Mouse (Mus musculus): ENCODE measurements around the gene H2-M10.3. TPM values are rescaled to one million over a fixed set of nuclear protein-coding genes. Genes with fewer than 3 reads are reported as not detected.

Gene H2-M10.3
- polyA plus RNA-seq, 1 experiment from 2014 or later = not detected

Other genes starting within 250 kb of the H2-M10.3 start
- gene Gm19684, start 246.7 kb downstream of the H2-M10.3 start, polyA plus RNA-seq (2016; fragmentation: Nextera tagmentation; extraction: Ambion mirVana) = not detected in 2 replicates
- not detected in 2 replicates for gene Gm7030, start 239.0 kb downstream of the H2-M10.3 start, polyA plus RNA-seq (2016; fragmentation: Nextera tagmentation; extraction: Ambion mirVana)
- 0.11 TPM in 1 of 2 replicates, not detected in the other for gene Gm8909, start 199.9 kb downstream of the H2-M10.3 start, polyA plus RNA-seq (2016; fragmentation: Nextera tagmentation; extraction: Ambion mirVana)
- gene H2-T3, start 178.1 kb downstream of the H2-M10.3 start, polyA plus RNA-seq (2016; fragmentation: Nextera tagmentation; extraction: Ambion mirVana) = not detected in 2 replicates
- 86.2 and 95.7 TPM in 2 replicates for gene Rpp21, start 110.3 kb downstream of the H2-M10.3 start, polyA plus RNA-seq (2016; fragmentation: Nextera tagmentation; extraction: Ambion mirVana)
- 22.5 and 24.2 TPM in 2 replicates for gene Trim39, start 96.2 kb downstream of the H2-M10.3 start, polyA plus RNA-seq (2016; fragmentation: Nextera tagmentation; extraction: Ambion mirVana)
- 0.17 TPM in 1 of 2 replicates, not detected in the other for gene H2-M10.2, start 81.9 kb downstream of the H2-M10.3 start, polyA plus RNA-seq (2016; fragmentation: Nextera tagmentation; extraction: Ambion mirVana)
- gene H2-M10.1, start 42.3 kb downstream of the H2-M10.3 start, polyA plus RNA-seq (2016; fragmentation: Nextera tagmentation; extraction: Ambion mirVana) = not detected in 2 replicates
- gene H2-M10.4, start 93.9 kb upstream of the H2-M10.3 start, polyA plus RNA-seq (2016; fragmentation: Nextera tagmentation; extraction: Ambion mirVana) = not detected in 2 replicates
- not detected in 2 replicates for gene H2-M11, start 178.7 kb upstream of the H2-M10.3 start, polyA plus RNA-seq (2016; fragmentation: Nextera tagmentation; extraction: Ambion mirVana)

Measured in embryonic facial prominence, embryonic 10.5 days (tissue).